Comparison of ENCODE assay signal across 9 mouse cellular contexts in the genomic region with DNA sequence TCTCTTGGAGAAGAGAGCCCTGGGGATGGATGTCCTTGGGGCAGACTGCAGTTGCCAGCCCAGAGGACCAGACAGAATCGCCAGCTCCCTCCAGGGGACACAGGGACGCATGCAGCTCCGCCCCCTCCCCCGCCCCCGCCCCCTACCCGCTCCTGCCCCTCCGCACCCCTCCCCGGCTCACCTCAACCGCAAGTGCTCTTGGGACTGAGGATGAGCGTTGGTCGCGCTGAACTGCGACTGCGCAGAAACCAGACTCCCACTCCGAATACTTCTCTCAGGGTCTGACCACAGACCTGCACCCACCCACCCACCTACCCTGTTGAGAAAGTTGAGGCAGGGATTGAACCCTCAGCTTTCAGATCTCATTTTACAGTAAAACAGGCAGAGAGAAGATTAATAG. TPM values are rescaled to one million over a fixed set of nuclear protein-coding genes. Genes with fewer than 3 reads are reported as not detected.
A peak's percentile ranks its signal among the peaks of the same experiment; 100 is the strongest.
DNase-seq lines count a peak whose midpoint lies in the region; ATAC-seq and TF ChIP-seq lines count a peak whose summit lies in the region.
"Had no signal": no experiment of that assay in that cellular context is flagged by ENCODE, and none has a peak within 500 bp of the region (broad histone marks: within the 10 kb centered on the region; RNA-seq: fewer than 3 reads in every experiment).

A gene (plus strand): TSS at position 229 of the 400 bp plus-strand sequence.

- intact Hi-C loops in left cerebral cortex, adult 2 months (cut with DNase I) = no loop called here

- no peaks in the 10 kb centered on the region for H3K27me3 ChIP-seq in heart, postnatal 0 days (ENCODE audit: control insufficient read depth, insufficient read depth, low read length)
- H3K27me3 ChIP-seq in hindbrain, embryonic 13.5 days = 0 out of 2 replicates have a peak, but pooled peaks cover 3% of the 10 kb centered on the region
- H3K27me3 ChIP-seq in midbrain, postnatal 0 days (ENCODE audit: insufficient read depth, low read length) = no peaks in the 10 kb centered on the region

- H3K36me3 ChIP-seq in heart, postnatal 0 days (replicated peaks; ENCODE audit: control insufficient read depth, insufficient read depth, low read length) = no peaks in the 10 kb centered on the region
- no peaks in the 10 kb centered on the region for H3K36me3 ChIP-seq in hindbrain, embryonic 13.5 days
- no peaks in the 10 kb centered on the region for H3K36me3 ChIP-seq in midbrain, postnatal 0 days (ENCODE audit: insufficient read depth, low read length)

- 19% methylated on average over 15 of the region's 15 CpGs for WGBS in heart, postnatal 0 days
- WGBS in hindbrain, embryonic 13.5 days = 7% methylated on average over 15 of the region's 15 CpGs
- WGBS in midbrain, postnatal 0 days = 11% methylated on average over 11 of the region's 15 CpGs

- H3K9me3 ChIP-seq in heart, postnatal 0 days (replicated peaks; ENCODE audit: control insufficient read depth, low read length) = no peaks in the 10 kb centered on the region
- H3K9me3 ChIP-seq in hindbrain, embryonic 13.5 days = no peaks in the 10 kb centered on the region
- no peaks in the 10 kb centered on the region for H3K9me3 ChIP-seq in midbrain, postnatal 0 days (ENCODE audit: low read length)

- TF ChIP-seq CTCF in heart, postnatal 0 days (IDR thresholded peaks at IDR 0.05; ENCODE audit: low read depth) = no peak
- TF ChIP-seq CTCF in midbrain, postnatal 0 days (IDR thresholded peaks at IDR 0.05) = no peak
- TF ChIP-seq CTCF in left cerebral cortex, adult 2 months (IDR thresholded peaks at IDR 0.05) = no peak

- TF ChIP-seq EP300 in heart, postnatal 0 days (IDR thresholded peaks at IDR 0.05; ENCODE audit: low read depth) = no peak

- no peak within 1 kb of the TSS for H3K27ac ChIP-seq in heart, postnatal 0 days (ENCODE audit: low read depth)
- H3K27ac ChIP-seq in hindbrain, embryonic 13.5 days = no peak within 1 kb of the TSS
- no peak within 1 kb of the TSS for H3K27ac ChIP-seq in midbrain, postnatal 0 days (ENCODE audit: low read depth, low read length)
- H3K27ac ChIP-seq in left cerebral cortex, adult 2 months = no peak within 1 kb of the TSS

- H3K4me1 ChIP-seq in heart, postnatal 0 days (ENCODE audit: control insufficient read depth, insufficient read depth) = no peaks in the 10 kb centered on the region
- peaks cover 15% of the 10 kb centered on the region for H3K4me1 ChIP-seq in hindbrain, embryonic 13.5 days (replicated peaks)
- H3K4me1 ChIP-seq in midbrain, postnatal 0 days (ENCODE audit: insufficient read depth, low read length) = no peaks in the 10 kb centered on the region

- no peak within 1 kb of the TSS for H3K9ac ChIP-seq in heart, postnatal 0 days (replicated peaks; ENCODE audit: low read depth, low read length)
- peak within 1 kb of the TSS; percentile 43; the same call in 1 of the 2 replicates for H3K9ac ChIP-seq in hindbrain, embryonic 13.5 days
- H3K9ac ChIP-seq in midbrain, postnatal 0 days (replicated peaks; ENCODE audit: low read length, poor library complexity, severe bottlenecking) = no peak within 1 kb of the TSS

- H3K4me2 ChIP-seq in heart, postnatal 0 days (ENCODE audit: low read depth, low read length) = peak within 1 kb of the TSS; percentile 22
- H3K4me2 ChIP-seq in hindbrain, embryonic 13.5 days = peak within 1 kb of the TSS; percentile 41
- H3K4me2 ChIP-seq in midbrain, postnatal 0 days (ENCODE audit: low read depth, low read length, poor library complexity, severe bottlenecking) = peak within 1 kb of the TSS; percentile 35

- DNase-seq in heart, postnatal 0 days (ENCODE audit: low spot score) = no peak
- DNase-seq in heart, adult 18-20 months = no peak
- DNase-seq in brain, adult 2 months (ENCODE audit: low read depth, low spot score) = peak; percentile 31
- no peak for DNase-seq in midbrain, postnatal 0 days (ENCODE audit: low spot score)
- DNase-seq in cerebellum, adult 11 months = no peak
- DNase-seq in adrenal gland, postnatal 36 days = no peak
- DNase-seq in left cerebral cortex, adult 2 months (ENCODE audit: extremely low spot score in 1 of 2, low spot score in 2 of 2) = no peak
- DNase-seq: thymus, postnatal 36 days had no signal

- H3K4me3 ChIP-seq in heart, postnatal 0 days (ENCODE audit: low read depth, low read length) = no peak within 1 kb of the TSS
- H3K4me3 ChIP-seq in hindbrain, embryonic 13.5 days = peak within 1 kb of the TSS; percentile 7; the same call in 1 of the 2 replicates
- H3K4me3 ChIP-seq in midbrain, postnatal 0 days (ENCODE audit: low read depth, low read length) = no peak within 1 kb of the TSS
- H3K4me3 ChIP-seq in left cerebral cortex, adult 2 months = no peak within 1 kb of the TSS

- ATAC-seq in heart, postnatal 0 days (ENCODE audit: insufficient read depth, low read depth) = no peak
- no peak for ATAC-seq in hindbrain, embryonic 13.5 days (ENCODE audit: low FRiP score)
- ATAC-seq in midbrain, postnatal 0 days (ENCODE audit: low FRiP score) = no peak

RNA-seq across cellular contexts. Expression of the gene that starts here (rescaled TPM):
- 0.58 TPM in 1 of 2 replicates, not detected in the other for total RNA-seq in heart, postnatal 0 days (2014; rRNA removed; ENCODE audit: low replicate concordance)
- polyA plus RNA-seq in heart, postnatal 0 days (2015; fragmentation: Nextera tagmentation; extraction: Ambion mirVana) = 0.42 and 0.59 TPM in 2 replicates
- total RNA-seq in heart, adult 18-20 months (2021) = under 1 TPM in 1 of 2 experiments, not detected in 1; 0.41 TPM
- 1.8 and 2.7 TPM in 2 replicates for polyA plus RNA-seq in hindbrain, embryonic 13.5 days (2015; fragmentation: Nextera tagmentation; extraction: Ambion mirVana)
- 1.5 and 4.3 TPM in 2 replicates for total RNA-seq in midbrain, postnatal 0 days (2014; rRNA removed)
- 2.1 and 3.2 TPM in 2 replicates for polyA plus RNA-seq in midbrain, postnatal 0 days (2015; fragmentation: Nextera tagmentation; extraction: Ambion mirVana)
- 1 to 10 TPM; 3.7 to 8.5 TPM for total RNA-seq in adrenal gland, postnatal 36 days (2021)
- 1 to 10 TPM; 4.5 to 4.7 TPM for total RNA-seq in left cerebral cortex, adult 2 months (2021)
